Mouse (Mus musculus) MEL (cell line): Measurements from ENCODE around the gene Dbnl.

Experiments used
- CHD1 ChIP-seq: IDR thresholded peaks from 2 replicates; pipeline ENCODE4 v1.6.1; 2012; ENCODE audit warnings: low read depth, mild to moderate bottlenecking, inconsistent platforms, low read length, improper control_type of control experiment
- CHD2 ChIP-seq: IDR thresholded peaks from 2 replicates; pipeline ENCODE4 v1.6.1; 2011; ENCODE audit warnings: low read length, improper control_type of control experiment
- CTCF ChIP-seq, 3 experiments: IDR thresholded peaks in 2 of 3; conservative IDR thresholded peaks in 1 of 3; 2 replicates each; pipeline ENCODE4 v1.5.1; 2011 to 2012; ENCODE audit warnings: low read length in 3 of 3, low read depth in 2 of 3, mild to moderate bottlenecking in 2 of 3, improper control_type of control experiment in 1 of 3, inconsistent platforms in 1 of 3, mixed read lengths in 1 of 3, moderate library complexity in 1 of 3; ENCODE audit not compliant: control insufficient read depth in 1 of 3, insufficient read depth in 1 of 3, poor library complexity in 1 of 3, severe bottlenecking in 1 of 3
- POLR2A ChIP-seq, 2 experiments: IDR thresholded peaks; 2 replicates each; pipeline ENCODE4 v1.6.1; 2011 to 2012; ENCODE audit warnings: low read length in 2 of 2, mild to moderate bottlenecking in 2 of 2, control low read depth in 1 of 2, improper control_type of control experiment in 1 of 2, low read depth in 1 of 2, moderate library complexity in 1 of 2; ENCODE audit not compliant: control insufficient read depth in 1 of 2, insufficient read depth in 1 of 2, poor library complexity in 1 of 2

GRCm38 (mm10) chr11:5761820-5762632 is 26.3 kb upstream of the Dbnl start, which contains the start of gene Urgcp:
- no peak for TF ChIP-seq CTCF (IDR thresholded peaks at IDR 0.05 in 2 of 3, conservative IDR thresholded peaks at IDR 0.05 in 1 of 3; ENCODE audit: control insufficient read depth in 1 of 3, insufficient read depth in 1 of 3, low read depth in 2 of 3, low read length in 3 of 3, poor library complexity in 1 of 3, severe bottlenecking in 1 of 3)
- TF ChIP-seq POLR2A (IDR thresholded peaks at IDR 0.05; ENCODE audit: control insufficient read depth in 1 of 2, insufficient read depth in 1 of 2, low read depth in 1 of 2, low read length in 2 of 2, poor library complexity in 1 of 2): peak; percentile 100
- no peak for TF ChIP-seq CHD2
- TF ChIP-seq CHD1: 0 out of 2 replicates have a peak, but pooled peaks have one; percentile 22
